Mouse (Mus musculus): ENCODE measurements at regions not wholly inside any gene's neighbourhood (a gene's known extent, or its start where the extent isn't known, plus 50 kb on each side); places are given as distances from the start of the nearest gene placed in this dataset.

GRCm38 (mm10) chr2:84161742-84162141 lies 171.4 kb downstream of the Gm13691 start:
- no peak for DNase-seq (ENCODE audit: low spot score in 2 of 2)

DNA sequence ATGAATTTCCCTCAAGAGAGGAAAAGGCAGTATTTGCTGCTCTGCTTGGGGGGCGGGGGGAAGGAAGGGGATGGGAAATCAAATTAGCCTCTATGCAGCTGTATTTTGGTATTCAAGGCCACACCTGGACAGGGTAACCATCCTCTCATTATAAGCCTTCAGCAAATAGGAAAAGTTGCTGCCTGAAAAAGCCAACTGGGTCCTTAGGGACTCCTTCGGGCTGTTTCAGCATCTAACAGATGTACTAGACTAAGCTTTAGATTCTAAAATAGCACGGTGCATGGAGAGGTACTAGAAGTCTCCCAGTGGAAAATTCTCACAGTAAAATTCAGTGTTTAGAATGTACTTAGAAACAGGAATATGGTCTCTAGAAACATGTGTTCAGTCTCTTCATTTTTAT lies 183.1 kb downstream of the Gm13691 start:
- DNase-seq (ENCODE audit: low spot score in 2 of 2) = no peak

GRCm38 (mm10) chr2:84183624-84184287 lies 193.4 kb downstream of the Gm13691 start:
- no peak for DNase-seq (ENCODE audit: low spot score in 2 of 2)

- no peak for DNase-seq (ENCODE audit: low spot score in 2 of 2)
Measured at GRCm38 (mm10) chr2:84184288-84185015, 194.1 kb downstream of the Gm13691 start.

DNA sequence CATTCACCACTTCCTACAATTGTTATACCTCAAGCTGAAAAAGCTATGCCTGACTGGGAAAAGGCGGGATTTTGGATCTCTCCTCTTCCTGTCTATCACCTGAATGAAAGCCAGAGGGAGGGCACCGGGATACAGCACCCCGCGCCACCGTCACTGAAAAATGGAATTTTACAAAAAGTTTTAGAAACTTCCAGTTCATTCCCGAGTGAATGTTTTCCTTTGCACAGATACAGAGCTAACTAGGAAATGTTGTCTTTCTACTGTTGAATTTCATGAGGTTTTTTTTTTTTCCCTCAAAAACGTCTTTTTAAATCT lies 194.6 kb downstream of the Gm13691 start:
- no peak for DNase-seq (ENCODE audit: low spot score in 2 of 2)

- peak; percentile 16 to 28 for DNase-seq (ENCODE audit: low spot score in 2 of 2)
Measured at GRCm38 (mm10) chr2:84186126-84186701, 195.9 kb downstream of the Gm13691 start.

DNA sequence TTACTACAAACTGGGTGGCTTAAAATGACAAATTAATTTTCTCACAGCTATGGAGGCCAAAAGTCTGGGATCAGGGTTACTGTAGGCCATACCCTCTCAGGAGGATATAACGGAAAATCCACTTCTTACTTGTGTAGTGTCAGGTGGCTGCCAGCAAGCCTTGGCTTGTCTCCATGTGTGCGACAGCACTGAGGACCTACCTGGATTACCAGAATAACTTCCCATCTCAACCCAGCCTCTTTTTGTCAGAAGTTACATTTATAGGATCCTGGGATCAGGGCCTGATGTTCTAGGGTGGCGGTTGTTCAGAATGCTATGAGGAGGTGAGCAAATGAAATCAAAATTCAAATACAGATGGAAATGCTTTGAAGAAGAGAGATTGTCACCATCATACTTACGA lies 197.1 kb downstream of the Gm13691 start:
- DNase-seq (ENCODE audit: low spot score in 2 of 2) = no peak

GRCm38 (mm10) chr2:84189302-84189701 lies 198.9 kb downstream of the Gm13691 start:
- no peak for DNase-seq (ENCODE audit: low spot score in 2 of 2)

- no peak for DNase-seq (ENCODE audit: low spot score in 2 of 2)
Measured at GRCm38 (mm10) chr2:84217116-84217515, 208.1 kb downstream of the Calcrl start.

DNA sequence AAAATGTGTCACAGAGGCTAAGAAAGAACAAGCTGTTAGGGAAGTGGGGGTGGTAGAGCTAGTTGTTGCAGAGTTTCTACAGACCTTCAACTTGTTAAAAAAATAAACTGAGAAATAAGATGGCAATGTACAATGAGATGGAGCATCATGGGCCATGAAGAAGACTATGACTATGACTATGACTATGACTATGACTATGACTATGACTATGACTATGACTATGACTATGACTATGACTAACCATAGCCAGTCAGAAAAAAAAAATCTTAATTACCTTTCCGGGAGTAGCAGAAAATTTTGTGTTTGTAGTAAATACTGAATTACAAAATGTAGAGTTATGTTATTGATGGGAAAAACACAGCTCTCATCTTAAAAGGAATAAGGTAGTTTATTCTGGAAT lies 203.2 kb downstream of the Calcrl start:
- DNase-seq (ENCODE audit: low spot score in 2 of 2) = no peak

DNA sequence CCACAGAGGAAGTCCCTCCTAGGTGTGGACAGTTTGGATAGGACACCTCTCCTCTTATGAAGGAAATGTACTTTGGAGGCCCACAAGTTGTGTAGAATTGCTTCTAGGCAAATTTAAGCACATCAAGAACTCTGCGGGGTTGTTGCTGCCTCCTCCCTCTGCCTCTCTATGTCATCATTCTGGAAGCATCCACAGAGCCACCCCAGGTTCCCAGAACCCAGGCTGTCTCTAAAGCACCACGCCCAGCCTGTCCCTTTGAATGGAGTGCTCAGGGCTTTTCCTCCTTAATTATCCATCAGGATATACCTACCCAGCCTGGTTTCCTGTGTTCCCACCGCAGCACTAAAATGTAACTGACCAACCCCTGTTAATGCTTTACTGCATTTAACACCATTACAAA lies 195.4 kb downstream of the Calcrl start:
- no peak for DNase-seq (ENCODE audit: low spot score in 2 of 2)

DNA sequence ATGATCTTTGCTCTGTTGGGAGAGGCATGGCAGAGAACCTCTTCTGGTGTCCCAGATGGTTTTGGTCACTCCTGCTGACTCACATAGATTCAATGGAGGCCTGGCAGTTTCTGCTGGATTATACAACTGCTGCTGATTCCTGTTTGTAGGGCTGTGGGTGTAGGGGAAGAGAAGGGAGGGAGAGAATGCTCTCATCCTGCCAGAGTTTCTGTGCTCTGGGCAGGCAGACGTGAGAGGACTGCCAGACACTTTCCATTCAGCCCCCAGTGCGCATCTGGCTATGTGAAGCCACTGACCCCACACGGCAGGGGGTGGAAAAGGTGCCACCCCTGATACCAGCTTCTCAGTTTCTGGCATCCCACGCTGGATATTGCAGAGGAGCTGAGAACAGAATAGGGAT lies 189.6 kb downstream of the Calcrl start:
- no peak for DNase-seq (ENCODE audit: low spot score in 2 of 2)

GRCm38 (mm10) chr2:84241244-84241643 lies 184.0 kb downstream of the Calcrl start:
- no peak for DNase-seq (ENCODE audit: low spot score in 2 of 2)

GRCm38 (mm10) chr2:84241986-84242385 lies 183.2 kb downstream of the Calcrl start:
- no peak for DNase-seq (ENCODE audit: low spot score in 2 of 2)

DNA sequence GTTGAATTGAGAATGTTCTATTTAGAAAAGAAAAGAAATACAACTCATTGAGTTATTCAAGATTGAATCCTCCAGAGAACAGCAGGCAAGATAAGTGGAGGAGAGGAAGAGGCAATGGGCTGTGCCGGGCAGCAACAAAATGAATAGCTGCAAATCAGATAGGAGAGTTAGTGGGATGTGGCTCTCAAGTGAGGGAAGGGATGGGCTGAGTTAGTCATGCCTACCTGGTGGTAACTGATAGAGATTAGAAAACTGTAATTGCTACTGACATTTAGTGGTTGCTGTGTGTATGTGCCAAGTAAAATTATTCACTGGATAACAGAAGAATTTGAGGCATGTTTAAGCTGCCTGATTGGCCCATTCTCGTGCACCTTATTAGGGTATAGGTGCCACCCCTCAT lies 179.3 kb downstream of the Calcrl start:
- no peak for DNase-seq (ENCODE audit: low spot score in 2 of 2)

- no peak for DNase-seq (ENCODE audit: low spot score in 2 of 2)
Measured at GRCm38 (mm10) chr2:84246562-84246961, 178.6 kb downstream of the Calcrl start.

GRCm38 (mm10) chr2:84248169-84248568 lies 177.0 kb downstream of the Calcrl start:
- no peak for DNase-seq (ENCODE audit: low spot score in 2 of 2)

GRCm38 (mm10) chr2:84249871-84250270 lies 175.3 kb downstream of the Calcrl start:
- DNase-seq (ENCODE audit: low spot score in 2 of 2) = no peak

GRCm38 (mm10) chr2:84252076-84252475 lies 173.1 kb downstream of the Calcrl start:
- no peak for DNase-seq (ENCODE audit: low spot score in 2 of 2)

GRCm38 (mm10) chr2:84258339-84259006 lies 166.7 kb downstream of the Calcrl start:
- no peak for DNase-seq (ENCODE audit: low spot score in 2 of 2)

- no peak for DNase-seq (ENCODE audit: low spot score in 2 of 2)
Measured at GRCm38 (mm10) chr2:84259222-84259621, 166.0 kb downstream of the Calcrl start.

GRCm38 (mm10) chr2:84260701-84261100 lies 164.5 kb downstream of the Calcrl start:
- no peak for DNase-seq (ENCODE audit: low spot score in 2 of 2)
